Mouse (Mus musculus): ENCODE data around the gene Rgcc. TPM values are rescaled to one million over a fixed set of nuclear protein-coding genes. Genes with fewer than 3 reads are reported as not detected.

Gene Rgcc
- 11.7 and 13.7 TPM in 2 replicates for total RNA-seq (2015)
- total RNA-seq (2017), result 12.4 and 12.8 TPM in 2 replicates

DNA sequence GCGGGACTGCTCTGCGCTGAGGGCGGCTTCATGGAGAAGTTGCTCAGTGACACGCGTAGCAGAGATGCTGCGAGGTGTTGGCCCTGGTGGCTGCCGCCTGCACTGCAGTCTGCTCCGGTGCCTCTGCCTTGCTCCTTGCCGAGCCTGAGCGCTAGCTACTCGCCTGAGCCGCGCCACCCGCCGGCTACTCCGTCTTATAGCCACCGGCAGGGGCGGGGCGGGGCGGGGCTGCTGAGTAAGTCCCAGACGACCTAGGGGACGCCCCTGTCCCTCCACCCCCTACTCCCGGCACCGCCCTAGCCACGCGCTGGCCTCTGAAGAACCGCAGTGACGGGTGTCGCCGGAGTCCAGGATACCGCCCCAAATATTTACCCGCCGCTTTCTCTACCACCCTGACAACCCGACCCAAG lies at the start of gene Rgcc:
Gene Rgcc (minus strand): TSS at position 180 of the 410 bp plus-strand sequence.
- peak; percentile 88 for ATAC-seq (ENCODE audit: poor library complexity, severe bottlenecking)

DNA sequence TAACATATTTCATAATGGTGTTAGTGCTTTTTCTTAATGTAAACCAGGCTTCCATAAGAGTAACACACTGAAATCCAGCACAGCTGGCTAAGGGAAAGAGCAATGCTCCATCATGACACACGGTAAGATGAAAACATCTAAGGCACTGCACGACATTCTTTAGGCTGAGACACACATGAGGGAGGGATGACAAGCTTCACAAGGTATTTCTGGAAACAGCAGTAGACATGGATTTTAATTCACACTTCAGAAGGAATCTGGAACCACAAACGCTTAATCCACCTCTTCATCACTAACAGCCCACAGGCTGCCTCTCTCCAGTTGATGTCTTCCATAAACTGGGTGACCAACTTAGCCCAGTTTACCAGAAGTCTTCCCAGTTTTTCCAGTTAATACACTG lies 44.9 kb upstream of the Rgcc start:
- ATAC-seq (ENCODE audit: poor library complexity, severe bottlenecking), result no peak

- no peak for ATAC-seq (ENCODE audit: poor library complexity, severe bottlenecking)
Measured at GRCm38 (mm10) chr14:79335613-79336012, 34.2 kb upstream of the Rgcc start.

GRCm38 (mm10) chr14:79331936-79332335 lies 30.5 kb upstream of the Rgcc start:
- no peak for ATAC-seq (ENCODE audit: poor library complexity, severe bottlenecking)

- ATAC-seq (ENCODE audit: poor library complexity, severe bottlenecking), result peak; percentile 88
Measured at GRCm38 (mm10) chr14:79330944-79331561, 29.6 kb upstream of the Rgcc start.

GRCm38 (mm10) chr14:79327033-79327432 lies 25.6 kb upstream of the Rgcc start:
- peak; percentile 74 for ATAC-seq (ENCODE audit: poor library complexity, severe bottlenecking)

DNA sequence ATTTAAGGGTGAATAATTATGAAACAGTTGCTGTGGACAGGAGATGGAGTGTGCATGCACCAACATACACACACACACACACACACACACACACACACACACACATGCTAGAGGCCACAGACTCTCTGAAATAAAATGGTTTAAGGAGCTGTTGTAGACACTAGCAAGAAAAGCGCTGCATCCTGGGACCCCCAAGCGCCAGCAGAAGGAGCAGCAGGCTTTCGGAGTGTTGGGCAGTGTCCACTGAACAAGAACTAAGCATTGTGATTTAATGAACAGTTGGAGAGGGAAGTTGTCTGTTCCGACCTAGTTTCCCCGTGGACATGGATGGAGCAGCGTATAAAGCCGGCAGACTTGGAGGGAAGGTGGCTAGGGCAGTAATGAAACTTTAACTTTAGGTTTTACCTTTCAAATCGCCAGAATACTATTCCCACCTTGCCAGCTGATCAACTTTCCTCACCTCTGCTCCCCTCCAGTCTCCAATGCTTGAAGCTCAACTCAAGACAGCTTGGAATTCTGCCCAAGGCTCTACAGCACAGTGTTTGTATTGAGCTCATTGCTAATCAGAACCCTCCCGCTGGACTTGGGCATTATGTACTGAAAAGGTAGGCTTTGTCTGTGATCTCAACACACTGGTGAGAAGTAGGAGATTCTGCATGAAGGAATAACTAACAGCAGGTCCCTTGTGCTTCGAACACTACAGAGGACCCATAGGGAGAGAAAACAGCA lies 22.8 kb upstream of the Rgcc start:
- ATAC-seq (ENCODE audit: poor library complexity, severe bottlenecking), result no peak

GRCm38 (mm10) chr14:79321881-79322280 lies 20.4 kb upstream of the Rgcc start:
- ATAC-seq (ENCODE audit: poor library complexity, severe bottlenecking), result no peak

GRCm38 (mm10) chr14:79321152-79321551 lies 19.7 kb upstream of the Rgcc start:
- peak; percentile 74 for ATAC-seq (ENCODE audit: poor library complexity, severe bottlenecking)

GRCm38 (mm10) chr14:79317602-79318001 lies 16.2 kb upstream of the Rgcc start:
- no peak for ATAC-seq (ENCODE audit: poor library complexity, severe bottlenecking)

DNA sequence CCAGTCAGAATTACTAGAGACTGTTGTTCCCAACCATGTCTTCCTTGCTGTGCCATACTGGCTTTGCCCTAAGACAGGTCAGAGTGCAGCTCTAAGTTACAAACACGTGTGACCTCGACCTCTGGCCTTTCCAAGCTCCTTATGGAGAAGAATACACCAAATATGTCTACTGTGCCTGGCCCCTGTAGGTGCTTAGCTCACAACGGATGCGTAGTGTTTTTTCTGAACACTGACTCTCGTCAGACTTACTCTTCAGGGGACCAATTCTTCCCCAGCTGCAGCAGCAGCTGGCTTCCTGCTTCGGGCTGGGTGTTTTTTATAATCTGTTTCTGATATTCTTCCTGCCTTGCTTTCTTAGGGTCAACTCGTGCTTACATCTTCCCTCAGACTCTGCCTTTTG lies 14.4 kb upstream of the Rgcc start:
- no peak for ATAC-seq (ENCODE audit: poor library complexity, severe bottlenecking)

- no peak for ATAC-seq (ENCODE audit: poor library complexity, severe bottlenecking)
Measured at GRCm38 (mm10) chr14:79314245-79315010, 13.0 kb upstream of the Rgcc start.

DNA sequence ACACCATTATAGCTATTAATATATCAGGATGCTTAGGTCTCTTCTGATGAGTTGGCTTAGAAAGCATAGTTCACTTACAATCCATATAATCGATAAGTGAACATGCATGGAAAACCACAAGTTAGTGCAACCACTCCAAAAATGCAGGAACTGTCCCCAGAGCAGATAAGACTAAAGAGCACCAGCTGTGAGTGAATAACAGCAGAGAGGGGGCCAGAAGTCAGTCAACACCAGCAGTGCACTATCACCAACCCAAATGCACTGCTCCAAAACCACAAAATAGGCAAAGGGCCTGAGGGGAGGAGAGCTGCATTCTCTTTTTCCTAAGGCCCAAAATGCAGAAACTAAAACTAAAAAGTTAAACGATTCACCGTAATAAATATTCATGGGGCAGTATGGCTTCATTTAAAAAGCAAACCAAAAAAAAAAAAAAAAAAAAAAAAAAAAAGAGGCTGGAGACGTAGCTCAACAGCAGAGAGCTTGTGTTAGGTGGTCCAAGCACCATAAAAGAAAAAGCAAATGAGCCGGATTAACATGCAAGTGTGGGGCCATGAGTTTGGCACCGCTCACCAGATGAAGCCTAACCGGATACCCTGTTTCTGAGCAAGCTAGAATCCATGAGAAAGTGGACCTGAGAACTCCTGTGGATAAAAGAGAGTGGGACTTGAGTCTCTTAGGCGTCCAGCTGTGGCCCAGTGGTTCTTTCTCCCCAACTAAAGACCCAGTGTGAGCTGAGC lies 12.2 kb upstream of the Rgcc start:
- no peak for ATAC-seq (ENCODE audit: poor library complexity, severe bottlenecking)

- no peak for ATAC-seq (ENCODE audit: poor library complexity, severe bottlenecking)
Measured at GRCm38 (mm10) chr14:79312719-79313118, 11.3 kb upstream of the Rgcc start.

DNA sequence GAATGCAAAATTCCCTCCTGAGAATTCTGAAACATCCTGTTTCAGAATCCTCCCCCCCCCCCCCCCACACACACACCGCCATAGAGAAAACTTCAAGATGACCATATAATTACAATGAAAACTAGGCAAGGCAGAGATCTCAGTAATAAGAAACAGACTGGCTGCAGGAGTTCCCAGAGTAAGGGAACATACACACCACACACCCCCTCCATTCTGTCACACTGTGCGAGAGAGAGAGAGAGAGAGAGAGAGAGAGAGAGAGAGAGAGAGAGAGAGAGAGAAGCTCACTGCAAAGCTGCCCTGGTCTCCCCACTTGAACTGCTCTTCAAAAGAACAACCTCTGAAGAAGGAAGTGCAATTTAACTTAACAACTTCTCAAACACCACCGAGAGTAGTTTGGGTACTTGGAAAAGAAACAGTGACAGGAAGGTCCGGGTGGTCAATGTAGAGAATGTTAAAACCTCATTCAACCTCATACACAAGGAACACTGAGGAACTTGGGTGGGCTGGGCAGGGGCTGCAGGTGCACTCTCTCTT lies 10.5 kb upstream of the Rgcc start:
- ATAC-seq (ENCODE audit: poor library complexity, severe bottlenecking), result no peak

- ATAC-seq (ENCODE audit: poor library complexity, severe bottlenecking), result no peak
Measured at GRCm38 (mm10) chr14:79309115-79309514, 7.7 kb upstream of the Rgcc start.

DNA sequence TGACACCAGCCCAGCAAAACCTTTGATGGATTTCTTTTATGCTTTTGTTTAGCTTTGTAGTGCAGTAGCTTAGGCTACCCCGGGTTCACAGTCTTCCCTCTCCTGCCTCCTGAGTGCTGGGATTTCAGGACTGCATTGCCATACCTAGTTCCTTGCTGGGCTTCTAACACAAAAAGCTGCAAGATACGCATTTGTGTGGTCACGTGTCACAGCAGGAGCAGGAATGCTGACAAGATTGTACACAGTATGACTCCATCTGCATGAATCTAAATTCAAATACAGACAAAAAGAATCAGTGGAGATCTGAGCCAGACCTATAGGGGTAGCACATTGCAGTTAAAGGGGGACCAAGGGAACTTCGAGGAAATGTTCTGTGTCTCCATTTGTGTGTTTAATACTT lies 6.9 kb upstream of the Rgcc start:
- no peak for ATAC-seq (ENCODE audit: poor library complexity, severe bottlenecking)

DNA sequence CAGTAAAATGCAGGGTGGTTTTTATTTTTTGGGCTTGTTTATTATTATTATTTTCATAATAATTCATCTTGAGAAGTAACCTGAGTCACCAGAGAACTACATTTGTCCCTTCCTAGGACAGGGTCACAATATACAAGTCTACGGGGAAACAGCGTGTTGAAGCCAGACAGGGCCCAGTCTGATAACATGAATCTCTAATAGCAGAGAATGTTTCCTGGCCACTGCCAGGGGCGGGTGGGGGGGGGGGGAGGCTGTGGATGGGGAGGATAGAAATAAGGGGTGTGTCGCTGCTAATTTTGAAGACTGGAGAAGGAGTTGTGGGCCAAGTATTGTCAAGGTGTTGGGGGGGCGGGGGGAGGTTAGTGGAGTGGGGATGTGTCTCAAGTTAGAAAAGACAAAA lies 6.5 kb upstream of the Rgcc start:
- no peak for ATAC-seq (ENCODE audit: poor library complexity, severe bottlenecking)

- ATAC-seq (ENCODE audit: poor library complexity, severe bottlenecking), result no peak
Measured at GRCm38 (mm10) chr14:79307138-79307537, 5.7 kb upstream of the Rgcc start.

- no peak for ATAC-seq (ENCODE audit: poor library complexity, severe bottlenecking)
Measured at GRCm38 (mm10) chr14:79304873-79305464, 3.5 kb upstream of the Rgcc start.

Data from megakaryocyte, adult 5-6 weeks (primary cell).